Mouse (Mus musculus) E14TG2a.4 (cell line): ENCODE measurements around the gene Nkain2.
"Not testable (repeated sequence)": the region's sequence is repeated elsewhere in the genome, so short reads cannot be mapped to it uniquely, and the experiment has no call there.

ENCODE experiments used
- H3K27me3 ChIP-seq: 2 replicates; pipeline ENCODE4 v1.6.1; 2014; ENCODE audit warnings: low read length, control low read depth; ENCODE audit not compliant: insufficient read depth
- H3K36me3 ChIP-seq: 2 replicates; pipeline ENCODE4 v1.6.1; 2014; ENCODE audit warnings: low read length, control low read depth; ENCODE audit not compliant: insufficient read depth
- H3K4me1 ChIP-seq: replicated peaks from 2 replicates; pipeline ENCODE4 v1.6.1; 2014; ENCODE audit warnings: low read depth, low read length, control low read depth
- H3K4me3 ChIP-seq: replicated peaks from 2 replicates; pipeline ENCODE4 v1.5.1; 2014; ENCODE audit warnings: mild to moderate bottlenecking, low read length
- H3K9me3 ChIP-seq: 2 replicates; pipeline ENCODE4 v1.6.1; 2014; ENCODE audit warnings: low read length, control low read depth
- CTCF ChIP-seq: conservative IDR thresholded peaks from 2 replicates; pipeline ENCODE4 v1.5.1; 2014; ENCODE audit warnings: low read length
- NANOG ChIP-seq: IDR thresholded peaks from 2 replicates; pipeline ENCODE4 v1.6.1; 2014; ENCODE audit warnings: borderline replicate concordance, low read length, mixed read lengths
- POU5F1 ChIP-seq: IDR thresholded peaks from 2 replicates; pipeline ENCODE4 v1.6.1; 2014; ENCODE audit warnings: low read length, borderline replicate concordance

Gene Nkain2

GRCm38 (mm10) chr10:31978387-31978786 is 911.9 kb downstream of the Nkain2 start:
- Histone ChIP-seq H3K4me3 (no peak overlapping the region), H3K4me1 (no peaks in the 10 kb centered on the region), H3K36me3 (no peaks in the 10 kb centered on the region), H3K9me3 (no peaks in the 10 kb centered on the region), H3K27me3 (no peaks in the 10 kb centered on the region)
- no peak for TF ChIP-seq POU5F1
- no peak for TF ChIP-seq CTCF
- no peak for TF ChIP-seq NANOG

- H3K4me3 ChIP-seq: no peak overlapping the region
- TF ChIP-seq CTCF (no peak), POU5F1 (no peak), NANOG (no peak)
- H3K27me3 ChIP-seq: no peaks in the 10 kb centered on the region
- no peaks in the 10 kb centered on the region for H3K36me3 ChIP-seq
- no peaks in the 10 kb centered on the region for H3K9me3 ChIP-seq
- H3K4me1 ChIP-seq: no peaks in the 10 kb centered on the region
Observed at GRCm38 (mm10) chr10:31947178-31947726, 943.0 kb downstream of the Nkain2 start.

GRCm38 (mm10) chr10:31931961-31932360 is 958.3 kb downstream of the Nkain2 start:
- H3K36me3 ChIP-seq: no peaks in the 10 kb centered on the region
- no peak overlapping the region for H3K4me3 ChIP-seq
- no peaks in the 10 kb centered on the region for H3K27me3 ChIP-seq
- no peaks in the 10 kb centered on the region for H3K4me1 ChIP-seq
- TF ChIP-seq CTCF: no peak
- TF ChIP-seq NANOG: no peak
- H3K9me3 ChIP-seq: no peaks in the 10 kb centered on the region

- H3K36me3 ChIP-seq: no peaks in the 10 kb centered on the region
- no peaks in the 10 kb centered on the region for H3K4me1 ChIP-seq
- H3K27me3 ChIP-seq: no peaks in the 10 kb centered on the region
- TF ChIP-seq POU5F1 (no peak), NANOG (no peak), CTCF (no peak)
- no peak overlapping the region for H3K4me3 ChIP-seq
- H3K9me3 ChIP-seq: no peaks in the 10 kb centered on the region
Observed at GRCm38 (mm10) chr10:31927657-31928056, 962.6 kb downstream of the Nkain2 start.

GRCm38 (mm10) chr10:31920901-31921300 is 969.4 kb downstream of the Nkain2 start:
- not testable (repeated sequence) for H3K4me3 ChIP-seq, H3K27me3 ChIP-seq, H3K9me3 ChIP-seq, H3K36me3 ChIP-seq, H3K4me1 ChIP-seq

GRCm38 (mm10) chr10:31907488-31907887 is 982.8 kb downstream of the Nkain2 start:
- H3K27me3 ChIP-seq: no peaks in the 10 kb centered on the region
- H3K4me1 ChIP-seq: no peaks in the 10 kb centered on the region; the same call in 1 of the 2 replicates
- H3K4me3 ChIP-seq: no peak overlapping the region
- TF ChIP-seq CTCF: no peak
- TF ChIP-seq NANOG: no peak
- TF ChIP-seq POU5F1: no peak
- no peaks in the 10 kb centered on the region for H3K36me3 ChIP-seq
- H3K9me3 ChIP-seq: no peaks in the 10 kb centered on the region

- TF ChIP-seq NANOG (no peak), POU5F1 (no peak), CTCF (no peak)
- Histone ChIP-seq H3K9me3 (no peaks in the 10 kb centered on the region), H3K27me3 (no peaks in the 10 kb centered on the region; the same call in 1 of the 2 replicates), H3K4me1 (no peaks in the 10 kb centered on the region), H3K4me3 (no peak overlapping the region), H3K36me3 (no peaks in the 10 kb centered on the region)
Observed at GRCm38 (mm10) chr10:31899501-31899900, 990.8 kb downstream of the Nkain2 start.

GRCm38 (mm10) chr10:31873323-31873895 is 1016.9 kb downstream of the Nkain2 start:
- Histone ChIP-seq H3K27me3 (no peaks in the 10 kb centered on the region), H3K4me1 (no peaks in the 10 kb centered on the region), H3K36me3 (no peaks in the 10 kb centered on the region), H3K4me3 (no peak overlapping the region), H3K9me3 (no peaks in the 10 kb centered on the region)
- TF ChIP-seq POU5F1 (no peak), CTCF (no peak), NANOG (no peak)

GRCm38 (mm10) chr10:31868275-31868674 is 1022.0 kb downstream of the Nkain2 start:
- Histone ChIP-seq H3K4me1 (no peaks in the 10 kb centered on the region), H3K27me3 (no peaks in the 10 kb centered on the region), H3K4me3 (no peak overlapping the region), H3K9me3 (no peaks in the 10 kb centered on the region), H3K36me3 (no peaks in the 10 kb centered on the region)
- TF ChIP-seq POU5F1: no peak
- TF ChIP-seq NANOG: no peak
- no peak; the same call in 1 of the 2 replicates for TF ChIP-seq CTCF
